Mouse (Mus musculus): ENCODE measurements around the gene Ntf5.

DNA sequence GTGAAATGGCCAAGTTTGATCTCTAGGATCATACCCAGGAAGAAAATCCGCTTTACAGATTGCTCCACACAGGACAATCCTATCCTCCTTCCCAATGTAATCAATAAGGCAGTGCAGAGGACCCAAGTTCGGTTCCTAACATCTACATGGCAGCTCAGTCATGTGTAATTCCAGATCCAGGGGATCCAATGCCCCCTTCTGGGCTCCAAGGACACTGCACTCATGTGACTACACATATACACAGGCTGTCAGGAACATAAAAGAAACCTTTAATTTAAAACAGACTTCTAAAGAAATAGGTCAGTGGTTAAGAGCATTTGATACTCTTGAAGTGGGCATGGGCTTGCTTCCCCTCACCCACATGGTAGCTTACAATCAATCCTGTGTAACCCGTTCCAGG lies 27.4 kb upstream of the Ntf5 start:
- TF ChIP-seq POLR2A (IDR thresholded peaks at IDR 0.05; ENCODE audit: control insufficient read depth, extremely low read depth, insufficient read depth, low read length, poor library complexity), result no peak
- no peak for TF ChIP-seq CTCF (IDR thresholded peaks at IDR 0.05; ENCODE audit: borderline replicate concordance, control insufficient read depth, extremely low read depth, insufficient read depth, low read length, poor library complexity)

Measured in thymus, adult 2 months (tissue).